Mouse (Mus musculus) mouse embryonic stem cell (cell line): Measurements from ENCODE around the gene Mical2.

ENCODE experiments used
- in situ Hi-C, 2 experiments: fragments of 300-500 bp; cut with MboI; formaldehyde crosslinking; loops; 1 replicate in 1 of 2; 3 replicates in 1 of 2; pipeline ENCODE4 v1.14.3; 2019 to 2020; ENCODE audit warnings: low sequenced_read_pairs in 2 of 2, low pct_unique_long_range_greater_than_20kb in 1 of 2, mixed read lengths in 1 of 2; ENCODE audit not compliant: unreplicated experiment in 1 of 2

Gene Mical2

GRCm38 (mm10) chr7:112452471-112452870 is 226.8 kb downstream of the Mical2 start:
- in situ Hi-C loops: no loop called here

DNA sequence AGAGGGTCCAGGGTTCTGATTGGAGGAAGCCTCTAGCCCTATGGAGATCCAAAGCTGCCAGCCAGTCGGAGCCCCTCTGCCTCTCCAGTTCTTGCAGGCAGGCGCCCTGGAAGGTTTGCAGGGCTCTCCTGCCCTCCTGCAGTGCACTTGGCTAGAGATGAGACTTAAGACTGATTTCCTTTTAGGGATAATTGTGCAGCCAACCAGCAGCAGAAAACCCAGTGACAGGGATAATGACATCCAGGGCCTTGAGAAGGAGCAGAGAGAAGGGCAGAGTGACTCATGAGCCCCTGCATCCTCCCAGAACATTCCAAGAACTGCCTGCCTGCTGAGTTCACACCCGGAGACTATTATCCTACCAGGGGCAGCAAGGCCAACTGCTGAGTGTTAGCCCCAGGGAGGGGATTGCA is 228.2 kb downstream of the Mical2 start:
- in situ Hi-C loops: no loop called here

DNA sequence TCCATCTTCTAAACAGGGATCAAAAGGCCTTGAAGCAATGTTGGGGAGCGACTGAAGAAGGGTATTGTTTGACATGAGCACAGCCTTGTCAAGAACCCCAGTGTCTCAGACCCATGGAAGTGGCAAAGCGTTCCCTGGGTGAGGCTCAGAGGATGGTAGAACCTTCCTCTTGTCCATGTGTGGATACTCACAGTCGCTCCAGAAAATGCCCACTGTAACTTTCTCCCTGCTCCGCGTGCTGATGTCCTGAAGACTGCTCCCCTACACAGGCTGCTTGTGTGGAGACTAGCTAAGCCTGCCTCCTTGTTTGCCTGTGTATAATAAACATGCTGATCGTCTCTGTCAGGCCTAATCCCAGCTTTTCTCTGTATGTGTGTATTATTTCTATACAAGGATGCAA is 228.7 kb downstream of the Mical2 start:
- in situ Hi-C loops: no loop called here

- in situ Hi-C loops: loop anchor here in 1 of 2 experiments (5.0 kb wide), 1 partner anchor 48 kb away; no protein-coding TSS in a partner anchor
Measured at GRCm38 (mm10) chr7:112454951-112455350, 229.3 kb downstream of the Mical2 start.

- in situ Hi-C loops: loop anchor here in 1 of 2 experiments (5.0 kb wide), 1 partner anchor 48 kb away; no protein-coding TSS in a partner anchor
Measured at GRCm38 (mm10) chr7:112455566-112456110, 230.0 kb downstream of the Mical2 start.

- in situ Hi-C loops: loop anchor here in 1 of 2 experiments (5.0 kb wide), 1 partner anchor 50 kb away; no protein-coding TSS in a partner anchor
Measured at GRCm38 (mm10) chr7:112457373-112457772, 231.7 kb downstream of the Mical2 start.

DNA sequence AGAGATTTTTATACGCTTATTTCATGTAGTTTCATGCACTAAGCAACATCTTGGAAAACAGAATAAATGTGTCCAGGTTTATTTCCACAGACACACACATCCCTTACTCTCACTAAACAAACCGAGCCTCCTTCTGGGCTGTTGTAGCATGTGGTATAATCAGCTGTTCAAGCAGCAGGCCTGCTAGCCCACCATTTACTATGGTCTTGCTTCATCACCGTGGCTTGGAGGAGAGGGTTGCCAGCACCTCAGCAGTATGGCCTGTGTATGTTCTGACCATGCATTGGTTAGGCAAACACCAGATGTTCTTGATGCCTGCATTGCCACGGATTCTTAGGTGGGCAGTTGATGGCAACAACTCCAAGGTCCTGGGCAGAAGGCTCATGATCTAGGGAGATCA is 232.3 kb downstream of the Mical2 start:
- in situ Hi-C loops: loop anchor here in 1 of 2 experiments (5.0 kb wide), 1 partner anchor 51 kb away; no protein-coding TSS in a partner anchor

DNA sequence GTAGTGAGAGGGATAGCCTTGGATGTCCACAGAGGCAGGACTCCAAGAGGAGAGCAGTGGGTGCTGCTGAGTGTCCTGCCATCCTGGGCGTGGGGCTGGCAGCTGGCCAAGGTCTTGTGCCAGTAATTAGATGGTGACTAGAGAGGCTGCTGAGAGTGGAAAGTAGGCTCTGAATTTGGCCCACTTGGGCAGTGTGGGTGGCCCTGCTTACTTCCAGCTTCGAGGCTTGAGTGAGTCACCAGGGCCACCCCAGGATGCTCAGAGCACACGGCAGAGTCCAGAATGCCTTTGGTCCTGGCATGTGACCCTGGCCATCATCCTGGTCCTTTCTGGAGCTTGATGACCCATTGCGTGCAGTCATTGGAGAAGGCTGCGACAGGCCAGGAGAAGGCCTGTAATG is 232.8 kb downstream of the Mical2 start:
- in situ Hi-C loops: loop anchor here in 1 of 2 experiments (5.0 kb wide), 1 partner anchor 51 kb away; no protein-coding TSS in a partner anchor
